Mouse (Mus musculus) heart, postnatal 4 days (tissue): ENCODE data around the gene Tspan7. TPM values are rescaled to one million over a fixed set of nuclear protein-coding genes. Genes with fewer than 3 reads are reported as not detected.

Experiments
- DNase-seq: peaks from one replicate; pipeline ENCODE4 v3.0.0; 2021
- total RNA-seq, 2 experiments: library from RNA; stranded (reverse); gene quantifications; 2 replicates each; pipeline ENCODE4 v1.2.3; 2021

Tspan7 gene
- total RNA-seq: 100 to 1,000 TPM; 104 to 105 TPM

- peak; percentile 64 for DNase-seq
Measured at GRCm38 (mm10) chrX:10484872-10485569, at the start of gene Tspan7. Gene Tspan7 (plus strand): TSS chrX:10485158.

- DNase-seq: no peak
Measured at GRCm38 (mm10) chrX:10449323-10449980, 35.5 kb upstream of the Tspan7 start.

GRCm38 (mm10) chrX:10450143-10451060, 34.6 kb upstream of the Tspan7 start:
- no peak for DNase-seq

- no peak for DNase-seq
Measured at GRCm38 (mm10) chrX:10453798-10454197, 31.2 kb upstream of the Tspan7 start.

- DNase-seq: no peak
Measured at GRCm38 (mm10) chrX:10457256-10457655, 27.7 kb upstream of the Tspan7 start.

GRCm38 (mm10) chrX:10477088-10477487, 7.9 kb upstream of the Tspan7 start:
- DNase-seq: no peak

GRCm38 (mm10) chrX:10479031-10479886, 5.7 kb upstream of the Tspan7 start:
- no peak for DNase-seq

GRCm38 (mm10) chrX:10479943-10480342, 5.0 kb upstream of the Tspan7 start:
- DNase-seq: no peak

- peak; percentile 38 for DNase-seq
Measured at GRCm38 (mm10) chrX:10485664-10486211, 780 bp downstream of the Tspan7 start.

- no peak for DNase-seq
Measured at GRCm38 (mm10) chrX:10498580-10498979, 13.6 kb downstream of the Tspan7 start.

- no peak for DNase-seq
Measured at GRCm38 (mm10) chrX:10502616-10503015, 17.7 kb downstream of the Tspan7 start.

- no peak for DNase-seq
Measured at GRCm38 (mm10) chrX:10514417-10514816, 29.5 kb downstream of the Tspan7 start.

- DNase-seq: no peak
Measured at GRCm38 (mm10) chrX:10514971-10515370, 30.0 kb downstream of the Tspan7 start.

GRCm38 (mm10) chrX:10516448-10516847, 31.5 kb downstream of the Tspan7 start:
- DNase-seq: no peak

GRCm38 (mm10) chrX:10516925-10517324, 32.0 kb downstream of the Tspan7 start:
- DNase-seq: no peak

GRCm38 (mm10) chrX:10517756-10518155, 32.8 kb downstream of the Tspan7 start:
- no peak for DNase-seq

- no peak for DNase-seq
Measured at GRCm38 (mm10) chrX:10518510-10518909, 33.6 kb downstream of the Tspan7 start.

- DNase-seq: no peak
Measured at GRCm38 (mm10) chrX:10535450-10535849, 50.5 kb downstream of the Tspan7 start.

- no peak for DNase-seq
Measured at GRCm38 (mm10) chrX:10539009-10539408, 54.1 kb downstream of the Tspan7 start.

GRCm38 (mm10) chrX:10539482-10540166, 54.7 kb downstream of the Tspan7 start:
- DNase-seq: peak; percentile 27

- DNase-seq: no peak
Measured at GRCm38 (mm10) chrX:10546840-10547239, 61.9 kb downstream of the Tspan7 start.
